Mouse (Mus musculus) retina, postnatal 7 days (tissue): ENCODE data around the gene Fkbp5.

Experiments
- DNase-seq: peaks from one replicate; pipeline ENCODE4 v3.0.0-alpha.2; 2012; ENCODE audit warnings: low read depth, low spot score

Gene Fkbp5

GRCm38 (mm10) chr17:28504182-28504581, 13.1 kb downstream of the Fkbp5 start:
- DNase-seq, result no peak

- no peak for DNase-seq
Observed at GRCm38 (mm10) chr17:28502196-28502821, 15.0 kb downstream of the Fkbp5 start.

- DNase-seq, result no peak
Observed at GRCm38 (mm10) chr17:28500465-28500864, 16.9 kb downstream of the Fkbp5 start.

GRCm38 (mm10) chr17:28499190-28499589, 18.1 kb downstream of the Fkbp5 start:
- no peak for DNase-seq

- DNase-seq, result no peak
Observed at GRCm38 (mm10) chr17:28495832-28496231, 21.5 kb downstream of the Fkbp5 start.

- DNase-seq, result no peak
Observed at GRCm38 (mm10) chr17:28491035-28491770, 26.1 kb downstream of the Fkbp5 start.

GRCm38 (mm10) chr17:28488258-28489013, 28.9 kb downstream of the Fkbp5 start:
- DNase-seq, result no peak

- DNase-seq, result no peak
Observed at GRCm38 (mm10) chr17:28487584-28488257, 29.6 kb downstream of the Fkbp5 start.

- DNase-seq, result no peak
Observed at GRCm38 (mm10) chr17:28486720-28487119, 30.6 kb downstream of the Fkbp5 start.

- DNase-seq, result peak; percentile 95
Observed at GRCm38 (mm10) chr17:28485977-28486400, 31.3 kb downstream of the Fkbp5 start.

GRCm38 (mm10) chr17:28485446-28485948, 31.8 kb downstream of the Fkbp5 start:
- DNase-seq, result no peak

- no peak for DNase-seq
Observed at GRCm38 (mm10) chr17:28484704-28485445, 32.5 kb downstream of the Fkbp5 start.

- DNase-seq, result no peak
Observed at GRCm38 (mm10) chr17:28477421-28477820, 39.9 kb downstream of the Fkbp5 start.

GRCm38 (mm10) chr17:28476441-28476840, 40.9 kb downstream of the Fkbp5 start:
- no peak for DNase-seq

- no peak for DNase-seq
Observed at GRCm38 (mm10) chr17:28475593-28476325, 41.6 kb downstream of the Fkbp5 start.

- no peak for DNase-seq
Observed at GRCm38 (mm10) chr17:28472696-28473095, 44.6 kb downstream of the Fkbp5 start.

- DNase-seq, result no peak
Observed at GRCm38 (mm10) chr17:28470876-28471275, 46.5 kb downstream of the Fkbp5 start.

GRCm38 (mm10) chr17:28467749-28468148, 49.6 kb downstream of the Fkbp5 start:
- no peak for DNase-seq

- no peak for DNase-seq
Observed at GRCm38 (mm10) chr17:28465968-28466367, 51.4 kb downstream of the Fkbp5 start.

GRCm38 (mm10) chr17:28463701-28464443, 53.5 kb downstream of the Fkbp5 start:
- no peak for DNase-seq
